Mouse (Mus musculus) cerebellum, adult 11-12 months (tissue): Measurements from ENCODE around the gene Snrpd3.

Experiments
- DNase-seq: peaks from one replicate; pipeline ENCODE4 v3.0.0; 2022

Gene Snrpd3

GRCm38 (mm10) chr10:75568851-75569250 lies 51.5 kb downstream of the Snrpd3 start:
- no peak for DNase-seq

- DNase-seq, result no peak
Measured at GRCm38 (mm10) chr10:75570981-75571657, 53.8 kb downstream of the Snrpd3 start.

- no peak for DNase-seq
Measured at GRCm38 (mm10) chr10:75571937-75572336, 54.6 kb downstream of the Snrpd3 start.

GRCm38 (mm10) chr10:75573181-75573580 lies 55.8 kb downstream of the Snrpd3 start:
- DNase-seq, result no peak

- no peak for DNase-seq
Measured at GRCm38 (mm10) chr10:75573965-75574364, 56.6 kb downstream of the Snrpd3 start.

GRCm38 (mm10) chr10:75579129-75579528 lies 61.8 kb downstream of the Snrpd3 start:
- DNase-seq, result no peak

GRCm38 (mm10) chr10:75585876-75586552 lies 68.7 kb downstream of the Snrpd3 start:
- peak; percentile 74 for DNase-seq

- no peak for DNase-seq
Measured at GRCm38 (mm10) chr10:75586553-75586879, 69.2 kb downstream of the Snrpd3 start.
